Mouse (Mus musculus) ovary, postnatal 10 days (tissue): ENCODE results near the gene Rps6ka6.

ENCODE experiments used
- DNase-seq: peaks from one replicate; pipeline ENCODE4 v3.0.0; 2022; ENCODE audit warnings: low spot score

Rps6ka6 gene

GRCm38 (mm10) chrX:111537859-111538258 is at the start of gene Rps6ka6:
Gene Rps6ka6 (minus strand): TSS chrX:111537959.
- no peak for DNase-seq

- DNase-seq, result no peak
These were observed 39.3 kb upstream of the Rps6ka6 start for GRCm38 (mm10) chrX:111577044-111577443.

DNA sequence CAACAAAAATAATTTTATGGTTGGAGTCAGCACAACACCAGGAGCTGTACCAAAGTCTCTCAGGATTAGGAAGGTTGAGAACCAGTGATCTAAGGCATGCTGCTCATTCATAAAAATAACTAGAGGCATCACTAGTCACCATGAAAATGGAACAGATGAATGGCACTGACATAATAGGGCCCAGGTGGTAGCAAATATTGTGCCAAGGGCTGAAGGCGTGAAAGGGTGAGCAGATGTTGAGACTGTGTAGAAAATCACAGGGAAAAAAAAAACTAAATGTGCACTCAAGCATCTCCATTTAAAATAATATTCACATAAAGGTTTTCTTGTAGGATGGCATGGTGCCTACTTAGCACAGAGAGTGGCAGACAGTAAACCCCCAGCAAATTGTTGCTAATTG is 19.6 kb downstream of the Rps6ka6 start:
- DNase-seq, result no peak

- DNase-seq, result no peak
These were observed 74.1 kb downstream of the Rps6ka6 start for GRCm38 (mm10) chrX:111463565-111464093.

GRCm38 (mm10) chrX:111462833-111463564 is 74.8 kb downstream of the Rps6ka6 start:
- DNase-seq, result peak; percentile 13

GRCm38 (mm10) chrX:111462495-111462832 is 75.3 kb downstream of the Rps6ka6 start:
- no peak for DNase-seq

- DNase-seq, result no peak
These were observed 75.7 kb downstream of the Rps6ka6 start for GRCm38 (mm10) chrX:111462092-111462491.

DNA sequence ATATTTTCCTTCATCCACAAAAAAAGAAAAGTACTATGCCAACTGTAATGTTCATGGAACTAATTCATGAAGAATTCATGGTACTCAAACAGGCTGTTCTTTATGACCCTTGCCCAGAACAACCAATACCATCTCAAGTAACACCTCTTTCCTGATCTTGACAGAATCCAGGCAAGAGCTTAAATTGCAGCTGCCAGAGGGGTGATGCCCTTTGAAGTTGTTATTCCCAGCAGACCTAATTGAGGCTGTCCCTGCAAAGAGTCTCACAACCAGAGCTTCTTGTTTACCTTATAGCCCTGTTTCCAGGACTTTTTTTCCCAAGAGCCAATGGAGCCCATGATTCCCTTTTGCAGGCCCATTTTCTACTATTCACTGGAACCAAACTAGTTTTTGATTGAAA is 77.6 kb downstream of the Rps6ka6 start:
- no peak for DNase-seq

DNA sequence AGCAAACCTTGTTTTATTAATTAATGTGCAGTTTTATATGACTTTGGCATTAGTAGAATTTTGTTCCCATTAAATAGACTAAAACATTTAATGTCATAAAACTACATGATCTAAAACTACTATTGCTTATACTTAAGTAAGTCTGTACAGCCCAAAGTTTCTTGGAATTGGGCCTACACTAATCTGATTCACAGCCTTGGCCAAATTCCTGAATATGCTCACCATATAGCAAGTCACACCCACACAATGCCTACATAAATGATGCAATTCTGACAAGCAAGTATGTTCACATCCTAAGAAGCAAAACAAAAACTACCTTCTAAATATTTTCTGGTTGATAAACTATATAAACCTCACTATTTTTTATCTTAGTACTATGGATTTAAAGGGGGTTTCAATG is 101.2 kb downstream of the Rps6ka6 start:
- no peak for DNase-seq

DNA sequence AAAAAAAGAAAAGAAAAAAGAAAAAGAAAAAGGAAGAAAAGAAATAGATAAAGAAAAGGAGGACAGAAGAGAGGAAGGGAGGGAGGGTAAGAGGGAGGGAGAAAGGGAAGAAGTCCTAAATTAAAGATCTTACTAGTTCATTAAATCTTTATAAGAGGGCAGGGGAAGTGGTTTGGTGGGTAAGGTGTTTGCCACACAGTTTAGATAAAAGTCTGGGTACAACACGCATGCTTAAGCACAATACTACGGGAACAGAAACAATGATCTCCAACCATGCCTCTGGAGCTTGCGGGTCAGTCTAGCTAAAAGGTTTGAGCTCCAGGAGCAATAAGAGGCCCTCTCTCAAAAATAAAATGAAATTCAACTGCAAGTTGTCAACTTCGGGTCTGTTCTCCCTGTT is 123.0 kb downstream of the Rps6ka6 start:
- no peak for DNase-seq

DNA sequence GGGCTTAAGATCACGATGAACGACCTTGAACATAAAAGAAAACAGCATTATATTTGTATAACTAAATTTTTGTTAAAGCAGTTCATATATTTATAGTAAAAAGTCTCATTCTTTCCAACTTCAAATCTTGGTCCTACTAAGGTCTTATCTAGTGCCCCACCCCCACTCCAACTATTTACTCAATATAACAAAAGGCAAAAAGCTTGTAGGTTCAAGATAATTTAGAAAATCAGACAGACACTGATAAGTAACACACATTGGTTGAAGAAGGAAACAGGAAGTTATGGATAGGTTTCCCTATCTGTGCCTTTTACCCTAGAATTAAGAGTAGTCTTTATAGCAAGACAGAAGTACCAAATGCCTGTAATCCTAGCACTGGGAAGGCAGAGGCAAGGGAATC is 132.9 kb downstream of the Rps6ka6 start:
- DNase-seq, result no peak

DNA sequence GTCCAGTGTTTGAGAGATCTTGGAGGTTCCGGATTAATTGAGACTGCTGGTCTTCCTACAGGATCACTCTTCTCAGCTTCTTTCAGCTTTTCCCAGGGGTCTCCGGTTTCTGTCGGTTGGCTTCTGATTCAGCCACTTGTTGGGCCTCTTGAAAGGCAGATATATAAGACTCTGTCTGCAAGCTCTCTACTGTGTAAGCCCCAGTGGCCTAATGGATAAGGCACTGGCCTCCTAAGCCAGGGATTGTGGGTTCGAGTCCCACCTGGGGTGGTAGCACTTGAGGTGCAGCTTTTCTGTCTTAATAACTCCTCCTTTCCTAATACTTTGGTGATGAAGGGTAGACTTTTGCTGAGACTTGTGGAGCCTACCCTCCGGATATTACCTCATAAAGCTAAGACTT is 160.7 kb downstream of the Rps6ka6 start:
- no peak for DNase-seq

DNA sequence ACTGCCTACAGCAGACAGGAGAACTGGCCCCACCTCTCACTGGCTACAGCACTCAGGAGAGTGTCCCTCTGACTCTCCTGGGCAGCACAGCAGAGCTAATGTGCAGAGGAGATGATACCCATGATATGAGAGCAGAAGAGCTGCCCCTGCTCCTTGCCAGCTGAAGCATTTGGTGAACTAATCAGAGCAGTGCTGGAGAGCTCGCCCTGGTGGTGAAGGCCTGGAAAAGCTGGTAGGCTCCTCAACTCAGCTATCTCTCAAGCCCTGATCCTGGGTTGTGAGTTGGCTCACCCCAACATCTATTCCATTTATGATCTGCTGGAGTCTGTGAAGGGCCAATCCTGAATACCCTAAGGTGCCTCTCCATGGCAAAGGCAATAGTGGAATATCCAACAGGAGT is 163.6 kb downstream of the Rps6ka6 start:
- no peak for DNase-seq
